Mouse (Mus musculus): ENCODE results near the gene Ceacam20.

GRCm38 (mm10) chr7:20009987-20010386 lies 44.8 kb downstream of the Ceacam20 start:
- TF ChIP-seq POLR2A (IDR thresholded peaks at IDR 0.05; ENCODE audit: extremely low read depth, insufficient read depth, low read length) (no peak), CTCF (IDR thresholded peaks at IDR 0.05; ENCODE audit: extremely low read depth, insufficient read depth, low read length) (no peak)
